Mouse (Mus musculus): Measurements from ENCODE around the gene Fcrl5. TPM values are rescaled to one million over a fixed set of nuclear protein-coding genes. Genes with fewer than 3 reads are reported as not detected.

Gene Fcrl5
- total and polyA plus RNA-seq, 3 experiments = 3.8 to 19.2 (median 16.9) TPM

- dilution Hi-C loops (cut with MboI; ENCODE audit: extremely low pct_ligation_motif_present, extremely low pct_unique_long_range_greater_than_20kb, low sequenced_read_pairs) (no loop called here), in situ Hi-C loops (cut with MboI; ENCODE audit: low pct_ligation_motif_present, low pct_unique_long_range_greater_than_20kb, low sequenced_read_pairs) (no loop called here)
- no peak overlapping the region for H3K4me2 ChIP-seq (ENCODE audit: insufficient read depth, low read depth, poor library complexity, severe bottlenecking)
These were observed 110.0 kb downstream of the Fcrl5 start for GRCm38 (mm10) chr3:87545554-87545953.

DNA sequence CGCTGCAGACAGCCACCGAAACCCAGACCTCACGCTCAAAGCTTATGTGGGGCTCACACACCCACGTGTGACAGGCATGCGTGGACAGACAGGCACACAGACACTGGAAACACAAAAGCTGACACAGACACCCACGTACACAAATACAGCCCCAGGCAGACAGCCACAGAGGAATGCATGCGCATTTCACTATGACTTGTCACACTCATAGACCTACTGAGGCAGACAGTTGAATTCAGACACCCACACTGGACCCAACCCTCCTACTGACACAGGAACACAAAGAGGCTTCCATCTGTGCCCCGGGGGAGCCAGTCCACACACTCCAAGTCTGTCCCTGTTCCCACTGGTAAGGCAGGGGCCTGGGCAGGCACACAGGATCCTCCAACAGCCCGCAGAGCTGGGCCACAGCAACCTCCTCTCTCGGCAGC, 110.7 kb downstream of the Fcrl5 start:
- Histone ChIP-seq H3K9ac (ENCODE audit: insufficient read depth, low read depth) (no peak overlapping the region), H3K27me3 (replicated peaks) (no peaks in the 10 kb centered on the region), H3K4me3 (replicated peaks in 1 of 3; ENCODE audit: low read depth in 2 of 3, low read length in 2 of 3, poor library complexity in 1 of 3) (no peak overlapping the region), H3K4me1 (ENCODE audit: control insufficient read depth in 1 of 2, insufficient read depth in 2 of 2) (peaks cover 16 to 39% of the 10 kb centered on the region in 2 experiments), H3K27ac (ENCODE audit: insufficient read depth, low read depth) (no peak overlapping the region), H3K4me2 (ENCODE audit: insufficient read depth, low read depth, poor library complexity, severe bottlenecking) (no peak overlapping the region), H3K9me3 (replicated peaks; ENCODE audit: low read length) (no peaks in the 10 kb centered on the region), H3K36me3 (replicated peaks in 1 of 2; ENCODE audit: control insufficient read depth in 1 of 2, insufficient read depth in 1 of 2, low read length in 1 of 2) (peaks cover 0 to 22% of the 10 kb centered on the region in 2 experiments), H3K79me2 (replicated peaks; ENCODE audit: control insufficient read depth, extremely low read depth, insufficient read depth, poor library complexity, severe bottlenecking) (no peaks in the 10 kb centered on the region)
- TF ChIP-seq ZNF384 (IDR thresholded peaks at IDR 0.05; ENCODE audit: low read depth, low read length) (no peak), ZC3H11A (IDR thresholded peaks at IDR 0.05; ENCODE audit: low read depth, low read length) (no peak), NRF1 (IDR thresholded peaks at IDR 0.05; ENCODE audit: low read depth, low read length) (no peak), ELF1 (IDR thresholded peaks at IDR 0.05; ENCODE audit: low read depth, low read length) (no peak), RCOR1 (conservative IDR thresholded peaks at IDR 0.05; ENCODE audit: low read depth, low read length) (no peak), CHD2 (IDR thresholded peaks at IDR 0.05; ENCODE audit: low read length) (no peak), ETS1 (conservative IDR thresholded peaks at IDR 0.05; ENCODE audit: low read depth, low read length) (no peak), USF2 (conservative IDR thresholded peaks at IDR 0.05; ENCODE audit: low read depth, low read length) (no peak), CTCF (conservative IDR thresholded peaks at IDR 0.05 in 1 of 2, IDR thresholded peaks at IDR 0.05 in 1 of 2; ENCODE audit: low read depth in 2 of 2, low read length in 2 of 2) (no peak), ZMIZ1 (IDR thresholded peaks at IDR 0.05; ENCODE audit: low read depth, low read length) (no peak), PAX5 (IDR thresholded peaks at IDR 0.05; ENCODE audit: low read length) (no peak), IRF4 (IDR thresholded peaks at IDR 0.05; ENCODE audit: low read depth, low read length) (no peak), SIN3A (IDR thresholded peaks at IDR 0.05; ENCODE audit: low read length) (no peak)
- in situ Hi-C loops (cut with MboI; ENCODE audit: low pct_ligation_motif_present, low pct_unique_long_range_greater_than_20kb, low sequenced_read_pairs) = no loop called here
- no peak for DNase-seq (ENCODE audit: extremely low read depth)
- dilution Hi-C loops (cut with MboI; ENCODE audit: extremely low pct_ligation_motif_present, extremely low pct_unique_long_range_greater_than_20kb, low sequenced_read_pairs) = no loop called here

More at GRCm38 (mm10) chr3:87545554-87545953, 110.0 kb downstream of the Fcrl5 start:
- Histone ChIP-seq H3K9ac (ENCODE audit: insufficient read depth, low read depth) (no peak overlapping the region), H3K27ac (ENCODE audit: insufficient read depth, low read depth) (no peak overlapping the region), H3K27me3 (replicated peaks) (no peaks in the 10 kb centered on the region), H3K36me3 (replicated peaks in 1 of 2; ENCODE audit: control insufficient read depth in 1 of 2, insufficient read depth in 1 of 2, low read length in 1 of 2) (peaks cover 0 to 30% of the 10 kb centered on the region in 2 experiments), H3K9me3 (replicated peaks; ENCODE audit: low read length) (no peaks in the 10 kb centered on the region), H3K4me1 (ENCODE audit: control insufficient read depth in 1 of 2, insufficient read depth in 2 of 2) (peaks cover 16 to 36% of the 10 kb centered on the region in 2 experiments), H3K4me3 (replicated peaks in 1 of 3; ENCODE audit: low read depth in 2 of 3, low read length in 2 of 3, poor library complexity in 1 of 3) (no peak overlapping the region), H3K79me2 (replicated peaks; ENCODE audit: control insufficient read depth, extremely low read depth, insufficient read depth, poor library complexity, severe bottlenecking) (no peaks in the 10 kb centered on the region)
- no peak for DNase-seq (ENCODE audit: extremely low read depth)
- TF ChIP-seq PAX5 (IDR thresholded peaks at IDR 0.05; ENCODE audit: low read length) (no peak), NELFE (IDR thresholded peaks at IDR 0.05; ENCODE audit: low read depth, low read length) (no peak), MAZ (IDR thresholded peaks at IDR 0.05; ENCODE audit: low read depth, low read length) (no peak), IRF4 (IDR thresholded peaks at IDR 0.05; ENCODE audit: low read depth, low read length) (no peak), EP300 (IDR thresholded peaks at IDR 0.05; ENCODE audit: low read length) (no peak), TCF12 (IDR thresholded peaks at IDR 0.05; ENCODE audit: low read depth, low read length) (no peak)

Measured in CH12.LX (cell line).